Mouse (Mus musculus) embryonic facial prominence, embryonic 14.5 days (tissue): ENCODE results near the gene Zcchc14. TPM values are rescaled to one million over a fixed set of nuclear protein-coding genes. Genes with fewer than 3 reads are reported as not detected.

ENCODE experiments used
- ATAC-seq: fragments of 200-750 bp; cut with Nextera tagmentation; 2 replicates; pipeline ENCODE4 v1.8.0; 2017; ENCODE audit warnings: low read depth, moderate number of reproducible peaks, moderate TSS enrichment
- DNase-seq: peaks from one replicate; pipeline ENCODE4 v3.0.0-alpha.2; 2015; ENCODE audit warnings: low spot score
- H3K27ac ChIP-seq: fragments of 300-500 bp; sonication (generic); replicated peaks from 2 replicates; pipeline ENCODE4 v1.5.1; 2014; ENCODE audit warnings: low read depth, mild to moderate bottlenecking, low read length, moderate library complexity
- H3K27me3 ChIP-seq: fragments of 300-500 bp; sonication (generic); replicated peaks from 2 replicates; pipeline ENCODE4 v1.6.1; 2014; ENCODE audit warnings: low read length; ENCODE audit not compliant: control insufficient read depth, insufficient read depth
- H3K36me3 ChIP-seq: fragments of 300-500 bp; sonication (generic); 2 replicates; pipeline ENCODE4 v1.6.1; 2014; ENCODE audit warnings: low read length, mixed read lengths; ENCODE audit not compliant: control insufficient read depth, insufficient read depth
- H3K4me1 ChIP-seq: fragments of 300-500 bp; sonication (generic); 2 replicates; pipeline ENCODE4 v1.6.1; 2014; ENCODE audit warnings: antibody characterized with exemption, low read length; ENCODE audit not compliant: control insufficient read depth, insufficient read depth
- H3K4me2 ChIP-seq: fragments of 300-500 bp; sonication (generic); 2 replicates; pipeline ENCODE4 v1.6.1; 2014; ENCODE audit warnings: low read depth, mild to moderate bottlenecking, low read length, moderate library complexity, mixed read lengths
- H3K4me3 ChIP-seq: fragments of 300-500 bp; sonication (generic); 2 replicates; pipeline ENCODE4 v1.5.1; 2014; ENCODE audit warnings: low read depth, mild to moderate bottlenecking, low read length
- H3K9ac ChIP-seq: fragments of 300-500 bp; sonication (generic); 2 replicates; pipeline ENCODE4 v1.6.1; 2014; ENCODE audit warnings: low read depth, mild to moderate bottlenecking, low read length, moderate library complexity, mixed read lengths
- H3K9me3 ChIP-seq: fragments of 300-500 bp; sonication (generic); 2 replicates; pipeline ENCODE4 v1.6.1; 2016; ENCODE audit warnings: low read length; ENCODE audit not compliant: control insufficient read depth
- WGBS: fragments of 180-500 bp; shearing (Covaris S2); extraction: QIAGEN DNeasy Blood & Tissue Kit; methylation state at CpG from one replicate; pipeline ENCODE4 v1.1.7; 2014; 5-methylcytosine and 5-hydroxymethylcytosine counted together
- polyA plus RNA-seq: library from polyadenylated mRNA; unstranded; fragments of >200 nt; fragmentation: Nextera tagmentation; extraction: Ambion mirVana; gene quantifications from 2 replicates; pipeline ENCODE4 v1.2.1, GENCODE M21; 2014

The Zcchc14 gene
- polyA plus RNA-seq, 1 experiment from 2014 or later: 23.0 TPM

GRCm38 (mm10) chr8:121628681-121629080, 24.0 kb downstream of the Zcchc14 start:
- H3K9ac ChIP-seq: no peak overlapping the region
- no peak overlapping the region for H3K4me3 ChIP-seq
- ATAC-seq (no peak), DNase-seq (no peak)
- WGBS: 86% methylated on average over 4 of the region's 4 CpGs
- H3K4me2 ChIP-seq: no peak overlapping the region
- no peaks in the 10 kb centered on the region for H3K27me3 ChIP-seq
- no peak overlapping the region for H3K27ac ChIP-seq
- H3K4me1 ChIP-seq: peaks cover 11% of the 10 kb centered on the region; the same call in 1 of the 2 replicates
- H3K9me3 ChIP-seq: no peaks in the 10 kb centered on the region
- H3K36me3 ChIP-seq: peaks cover 26% of the 10 kb centered on the region

DNA sequence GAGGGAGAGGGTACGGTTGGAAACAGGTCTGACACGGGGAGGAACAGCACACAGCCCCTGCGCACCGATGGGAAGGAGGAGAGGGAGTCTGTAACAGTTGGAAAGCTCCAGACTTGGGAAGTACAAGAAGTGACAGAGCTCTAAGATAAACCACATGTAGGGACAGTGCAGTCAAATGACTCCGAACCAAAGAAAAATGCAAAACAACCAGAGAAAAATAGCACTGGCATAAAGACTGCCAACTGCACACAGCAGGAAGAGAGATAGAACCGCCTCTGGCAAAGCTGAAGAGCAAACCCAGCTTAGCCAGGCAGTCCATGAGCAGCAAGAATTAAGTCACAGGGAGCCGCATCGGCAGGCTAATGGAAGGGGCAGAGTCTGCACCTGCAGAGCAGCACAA, 29.7 kb downstream of the Zcchc14 start:
- 77% methylated on average over 8 of the region's 8 CpGs for WGBS
- DNase-seq (no peak), ATAC-seq (no peak)
- Histone ChIP-seq H3K36me3 (peaks cover 21% of the 10 kb centered on the region), H3K4me2 (no peak overlapping the region), H3K4me1 (peaks cover 4% of the 10 kb centered on the region; the same call in 1 of the 2 replicates), H3K4me3 (no peak overlapping the region), H3K27me3 (no peaks in the 10 kb centered on the region), H3K27ac (no peak overlapping the region), H3K9ac (no peak overlapping the region), H3K9me3 (no peaks in the 10 kb centered on the region)

DNA sequence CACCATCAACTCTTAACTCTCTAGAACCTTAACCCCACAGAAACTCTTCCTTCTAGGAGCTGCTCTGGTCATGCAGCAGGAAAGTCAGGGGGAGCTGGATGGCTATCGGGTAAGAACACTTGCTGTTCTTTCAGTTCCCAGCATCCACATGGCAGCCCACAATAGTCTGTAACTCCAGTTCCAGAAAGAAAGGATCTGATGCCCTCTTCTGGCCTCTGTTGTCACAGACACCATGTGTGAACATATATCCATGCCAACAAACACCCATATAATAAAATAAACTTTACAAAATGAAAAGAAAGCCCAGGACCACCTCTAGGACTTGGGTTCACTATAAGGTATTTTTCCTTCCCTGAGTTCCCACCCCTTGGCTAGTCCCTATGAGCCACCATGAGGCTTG, 30.8 kb downstream of the Zcchc14 start:
- no peak overlapping the region for H3K4me2 ChIP-seq
- H3K27ac ChIP-seq: no peak overlapping the region

GRCm38 (mm10) chr8:121620801-121621516, 31.7 kb downstream of the Zcchc14 start:
- Histone ChIP-seq H3K4me2 (no peak overlapping the region), H3K9me3 (no peaks in the 10 kb centered on the region), H3K4me1 (peaks cover 4% of the 10 kb centered on the region; the same call in 1 of the 2 replicates), H3K36me3 (peaks cover 13% of the 10 kb centered on the region; the same call in 1 of the 2 replicates), H3K9ac (no peak overlapping the region), H3K4me3 (no peak overlapping the region), H3K27me3 (no peaks in the 10 kb centered on the region), H3K27ac (no peak overlapping the region)
- peak; percentile 10; the same call in 1 of the 2 replicates for ATAC-seq
- peak; percentile 57 for DNase-seq
- WGBS: 77% methylated on average over 12 of the region's 12 CpGs

More for the DNA sequence above, 30.8 kb downstream of the Zcchc14 start:
- 74% methylated on average over 1 of the region's 1 CpGs for WGBS
- H3K4me1 ChIP-seq: peaks cover 4% of the 10 kb centered on the region; the same call in 1 of the 2 replicates
- no peaks in the 10 kb centered on the region for H3K9me3 ChIP-seq
- peaks cover 17% of the 10 kb centered on the region; the same call in 1 of the 2 replicates for H3K36me3 ChIP-seq
- no peak overlapping the region for H3K9ac ChIP-seq
- DNase-seq (no peak), ATAC-seq (no peak)
- no peak overlapping the region for H3K4me3 ChIP-seq
- no peaks in the 10 kb centered on the region for H3K27me3 ChIP-seq

GRCm38 (mm10) chr8:121619401-121619995, 33.2 kb downstream of the Zcchc14 start:
- Histone ChIP-seq H3K4me3 (no peak overlapping the region), H3K4me1 (peaks cover 4% of the 10 kb centered on the region; the same call in 1 of the 2 replicates), H3K9me3 (no peaks in the 10 kb centered on the region), H3K36me3 (peaks cover 16% of the 10 kb centered on the region; the same call in 1 of the 2 replicates), H3K27me3 (no peaks in the 10 kb centered on the region), H3K27ac (peak overlapping the region; percentile 39), H3K4me2 (no peak overlapping the region), H3K9ac (no peak overlapping the region)
- DNase-seq (peak; percentile 40), ATAC-seq (no peak)
- 61% methylated on average over 7 of the region's 7 CpGs for WGBS

GRCm38 (mm10) chr8:121613419-121613818, 39.3 kb downstream of the Zcchc14 start:
- no peaks in the 10 kb centered on the region for H3K27me3 ChIP-seq
- H3K36me3 ChIP-seq: peaks cover 46% of the 10 kb centered on the region
- no peaks in the 10 kb centered on the region for H3K9me3 ChIP-seq
- no peaks in the 10 kb centered on the region for H3K4me1 ChIP-seq
- DNase-seq (no peak), ATAC-seq (no peak)
- no peak overlapping the region for H3K4me3 ChIP-seq
- no peak overlapping the region for H3K9ac ChIP-seq
- H3K4me2 ChIP-seq: no peak overlapping the region
- no peak overlapping the region for H3K27ac ChIP-seq

- Histone ChIP-seq H3K4me2 (no peak overlapping the region), H3K9ac (no peak overlapping the region), H3K27ac (no peak overlapping the region), H3K9me3 (no peaks in the 10 kb centered on the region), H3K36me3 (peaks cover 67% of the 10 kb centered on the region), H3K27me3 (no peaks in the 10 kb centered on the region), H3K4me3 (no peak overlapping the region), H3K4me1 (no peaks in the 10 kb centered on the region)
- ATAC-seq: no peak
- DNase-seq: no peak
- 88% methylated on average over 11 of the region's 11 CpGs for WGBS
These were observed 42.8 kb downstream of the Zcchc14 start for GRCm38 (mm10) chr8:121609916-121610315.

- no peak overlapping the region for H3K27ac ChIP-seq
- 82% methylated on average over 15 of the region's 15 CpGs for WGBS
- ATAC-seq (no peak), DNase-seq (no peak)
- no peak overlapping the region for H3K9ac ChIP-seq
- no peaks in the 10 kb centered on the region for H3K4me1 ChIP-seq
- peaks cover 74% of the 10 kb centered on the region for H3K36me3 ChIP-seq
- H3K4me2 ChIP-seq: no peak overlapping the region
- no peak overlapping the region for H3K4me3 ChIP-seq
- no peaks in the 10 kb centered on the region for H3K9me3 ChIP-seq
- H3K27me3 ChIP-seq: no peaks in the 10 kb centered on the region
These were observed 43.5 kb downstream of the Zcchc14 start for GRCm38 (mm10) chr8:121609251-121609650.
